Mouse (Mus musculus): ENCODE measurements around the gene Ubl7. TPM values are rescaled to one million over a fixed set of nuclear protein-coding genes. Genes with fewer than 3 reads are reported as not detected.
A peak's percentile ranks its signal among the peaks of the same experiment; 100 is the strongest.

Gene Ubl7
- 121 and 122 TPM in 2 replicates for polyA plus RNA-seq (2014; fragmentation: Nextera tagmentation; extraction: Ambion mirVana)

GRCm38 (mm10) chr9:57910254-57911160 lies at the start of gene Ubl7:
Gene Ubl7 (plus strand): TSS chr9:57910979.
- Histone ChIP-seq H3K36me3 (ENCODE audit: control insufficient read depth, insufficient read depth, low read length) (no peaks in the 10 kb centered on the region), H3K27me3 (ENCODE audit: control insufficient read depth, insufficient read depth, low read length) (no peaks in the 10 kb centered on the region), H3K27ac (ENCODE audit: low read depth, low read length) (no peak within 1 kb of the TSS), H3K4me2 (replicated peaks; ENCODE audit: low read depth, low read length) (peak within 1 kb of the TSS; percentile 48), H3K4me3 (ENCODE audit: low read depth, low read length) (peak within 1 kb of the TSS; percentile 65), H3K4me1 (replicated peaks; ENCODE audit: control insufficient read depth, insufficient read depth, low read length) (no peaks in the 10 kb centered on the region), H3K9me3 (ENCODE audit: control insufficient read depth, low read length) (no peaks in the 10 kb centered on the region), H3K9ac (ENCODE audit: low read depth, low read length) (peak within 1 kb of the TSS; percentile 67)
- ATAC-seq (ENCODE audit: low FRiP score) = peak; percentile 90
- WGBS = under 1% methylated on average over 45 of the region's 47 CpGs
- DNase-seq (ENCODE audit: low spot score) = peak; percentile 89

GRCm38 (mm10) chr9:57861951-57862471 lies 48.8 kb upstream of the Ubl7 start:
- no peak overlapping the region for H3K4me3 ChIP-seq (ENCODE audit: low read depth, low read length)
- H3K4me1 ChIP-seq (replicated peaks; ENCODE audit: control insufficient read depth, insufficient read depth, low read length) = no peaks in the 10 kb centered on the region
- WGBS = 52% methylated on average over 9 of the region's 9 CpGs
- H3K36me3 ChIP-seq (ENCODE audit: control insufficient read depth, insufficient read depth, low read length) = no peaks in the 10 kb centered on the region
- H3K9ac ChIP-seq (ENCODE audit: low read depth, low read length) = no peak overlapping the region
- DNase-seq (ENCODE audit: low spot score) = peak; percentile 70
- no peaks in the 10 kb centered on the region for H3K9me3 ChIP-seq (ENCODE audit: control insufficient read depth, low read length)
- ATAC-seq (ENCODE audit: low FRiP score) = no peak
- H3K27ac ChIP-seq (ENCODE audit: low read depth, low read length) = no peak overlapping the region
- no peaks in the 10 kb centered on the region for H3K27me3 ChIP-seq (ENCODE audit: control insufficient read depth, insufficient read depth, low read length)
- H3K4me2 ChIP-seq (replicated peaks; ENCODE audit: low read depth, low read length) = no peak overlapping the region

GRCm38 (mm10) chr9:57864336-57864735 lies 46.4 kb upstream of the Ubl7 start:
- Histone ChIP-seq H3K4me3 (ENCODE audit: low read depth, low read length) (no peak overlapping the region), H3K4me2 (replicated peaks; ENCODE audit: low read depth, low read length) (no peak overlapping the region), H3K27ac (ENCODE audit: low read depth, low read length) (no peak overlapping the region), H3K27me3 (ENCODE audit: control insufficient read depth, insufficient read depth, low read length) (no peaks in the 10 kb centered on the region), H3K4me1 (replicated peaks; ENCODE audit: control insufficient read depth, insufficient read depth, low read length) (no peaks in the 10 kb centered on the region), H3K36me3 (ENCODE audit: control insufficient read depth, insufficient read depth, low read length) (no peaks in the 10 kb centered on the region), H3K9ac (ENCODE audit: low read depth, low read length) (no peak overlapping the region), H3K9me3 (ENCODE audit: control insufficient read depth, low read length) (no peaks in the 10 kb centered on the region)
- DNase-seq (ENCODE audit: low spot score) (no peak), ATAC-seq (ENCODE audit: low FRiP score) (no peak)

- Histone ChIP-seq H3K27me3 (ENCODE audit: control insufficient read depth, insufficient read depth, low read length) (no peaks in the 10 kb centered on the region), H3K4me2 (replicated peaks; ENCODE audit: low read depth, low read length) (no peak overlapping the region), H3K9me3 (ENCODE audit: control insufficient read depth, low read length) (no peaks in the 10 kb centered on the region), H3K9ac (ENCODE audit: low read depth, low read length) (no peak overlapping the region), H3K36me3 (ENCODE audit: control insufficient read depth, insufficient read depth, low read length) (no peaks in the 10 kb centered on the region), H3K4me1 (replicated peaks; ENCODE audit: control insufficient read depth, insufficient read depth, low read length) (no peaks in the 10 kb centered on the region), H3K27ac (ENCODE audit: low read depth, low read length) (no peak overlapping the region), H3K4me3 (ENCODE audit: low read depth, low read length) (no peak overlapping the region)
- DNase-seq (ENCODE audit: low spot score) (no peak), ATAC-seq (ENCODE audit: low FRiP score) (no peak)
- WGBS = 90% methylated on average over 7 of the region's 7 CpGs
Measured at GRCm38 (mm10) chr9:57866530-57866929, 44.2 kb upstream of the Ubl7 start.

- Histone ChIP-seq H3K9ac (ENCODE audit: low read depth, low read length) (no peak overlapping the region), H3K4me2 (replicated peaks; ENCODE audit: low read depth, low read length) (no peak overlapping the region), H3K4me1 (replicated peaks; ENCODE audit: control insufficient read depth, insufficient read depth, low read length) (no peaks in the 10 kb centered on the region), H3K27ac (ENCODE audit: low read depth, low read length) (no peak overlapping the region), H3K9me3 (ENCODE audit: control insufficient read depth, low read length) (no peaks in the 10 kb centered on the region), H3K27me3 (ENCODE audit: control insufficient read depth, insufficient read depth, low read length) (no peaks in the 10 kb centered on the region), H3K4me3 (ENCODE audit: low read depth, low read length) (no peak overlapping the region), H3K36me3 (ENCODE audit: control insufficient read depth, insufficient read depth, low read length) (no peaks in the 10 kb centered on the region)
- DNase-seq (ENCODE audit: low spot score) (no peak), ATAC-seq (ENCODE audit: low FRiP score) (no peak)
- WGBS = 93% methylated on average over 4 of the region's 4 CpGs
Measured at GRCm38 (mm10) chr9:57867236-57867635, 43.5 kb upstream of the Ubl7 start.

GRCm38 (mm10) chr9:57867880-57868279 lies 42.9 kb upstream of the Ubl7 start:
- H3K9me3 ChIP-seq (ENCODE audit: control insufficient read depth, low read length) = no peaks in the 10 kb centered on the region
- no peak for ATAC-seq (ENCODE audit: low FRiP score)
- H3K27me3 ChIP-seq (ENCODE audit: control insufficient read depth, insufficient read depth, low read length) = no peaks in the 10 kb centered on the region
- no peak overlapping the region for H3K4me2 ChIP-seq (replicated peaks; ENCODE audit: low read depth, low read length)
- H3K9ac ChIP-seq (ENCODE audit: low read depth, low read length) = no peak overlapping the region
- 89% methylated on average over 5 of the region's 5 CpGs for WGBS
- no peak for DNase-seq (ENCODE audit: low spot score)
- H3K27ac ChIP-seq (ENCODE audit: low read depth, low read length) = no peak overlapping the region
- no peaks in the 10 kb centered on the region for H3K36me3 ChIP-seq (ENCODE audit: control insufficient read depth, insufficient read depth, low read length)
- H3K4me1 ChIP-seq (replicated peaks; ENCODE audit: control insufficient read depth, insufficient read depth, low read length) = no peaks in the 10 kb centered on the region
- H3K4me3 ChIP-seq (ENCODE audit: low read depth, low read length) = no peak overlapping the region

- 85% methylated on average over 6 of the region's 6 CpGs for WGBS
- Histone ChIP-seq H3K9me3 (ENCODE audit: control insufficient read depth, low read length) (no peaks in the 10 kb centered on the region), H3K27me3 (ENCODE audit: control insufficient read depth, insufficient read depth, low read length) (no peaks in the 10 kb centered on the region), H3K36me3 (ENCODE audit: control insufficient read depth, insufficient read depth, low read length) (no peaks in the 10 kb centered on the region), H3K4me3 (ENCODE audit: low read depth, low read length) (no peak overlapping the region), H3K4me1 (replicated peaks; ENCODE audit: control insufficient read depth, insufficient read depth, low read length) (no peaks in the 10 kb centered on the region), H3K4me2 (replicated peaks; ENCODE audit: low read depth, low read length) (no peak overlapping the region), H3K9ac (ENCODE audit: low read depth, low read length) (no peak overlapping the region), H3K27ac (ENCODE audit: low read depth, low read length) (no peak overlapping the region)
- DNase-seq (ENCODE audit: low spot score) (no peak), ATAC-seq (ENCODE audit: low FRiP score) (no peak)
Measured at GRCm38 (mm10) chr9:57868767-57869166, 42.0 kb upstream of the Ubl7 start.

- ATAC-seq (ENCODE audit: low FRiP score) (no peak), DNase-seq (ENCODE audit: low spot score) (no peak)
- Histone ChIP-seq H3K27me3 (ENCODE audit: control insufficient read depth, insufficient read depth, low read length) (no peaks in the 10 kb centered on the region), H3K36me3 (ENCODE audit: control insufficient read depth, insufficient read depth, low read length) (no peaks in the 10 kb centered on the region), H3K4me2 (replicated peaks; ENCODE audit: low read depth, low read length) (no peak overlapping the region), H3K27ac (ENCODE audit: low read depth, low read length) (no peak overlapping the region), H3K4me1 (replicated peaks; ENCODE audit: control insufficient read depth, insufficient read depth, low read length) (no peaks in the 10 kb centered on the region), H3K4me3 (ENCODE audit: low read depth, low read length) (no peak overlapping the region), H3K9me3 (ENCODE audit: control insufficient read depth, low read length) (no peaks in the 10 kb centered on the region), H3K9ac (ENCODE audit: low read depth, low read length) (no peak overlapping the region)
- WGBS = 53% methylated on average over 2 of the region's 2 CpGs
Measured at GRCm38 (mm10) chr9:57870273-57870816, 40.4 kb upstream of the Ubl7 start.

- no peak overlapping the region for H3K4me3 ChIP-seq (ENCODE audit: low read depth, low read length)
- no peaks in the 10 kb centered on the region for H3K4me1 ChIP-seq (replicated peaks; ENCODE audit: control insufficient read depth, insufficient read depth, low read length)
- H3K36me3 ChIP-seq (ENCODE audit: control insufficient read depth, insufficient read depth, low read length) = no peaks in the 10 kb centered on the region
- no peak overlapping the region for H3K9ac ChIP-seq (ENCODE audit: low read depth, low read length)
- no peak overlapping the region for H3K4me2 ChIP-seq (replicated peaks; ENCODE audit: low read depth, low read length)
- no peaks in the 10 kb centered on the region for H3K27me3 ChIP-seq (ENCODE audit: control insufficient read depth, insufficient read depth, low read length)
- no peak for ATAC-seq (ENCODE audit: low FRiP score)
- DNase-seq (ENCODE audit: low spot score) = no peak
- H3K9me3 ChIP-seq (ENCODE audit: control insufficient read depth, low read length) = no peaks in the 10 kb centered on the region
- H3K27ac ChIP-seq (ENCODE audit: low read depth, low read length) = no peak overlapping the region
- WGBS = 81% methylated on average over 5 of the region's 5 CpGs
Measured at GRCm38 (mm10) chr9:57874134-57874533, 36.6 kb upstream of the Ubl7 start.
